Mouse (Mus musculus) cerebellum, adult 18-20 months (tissue): ENCODE measurements around the gene Rfx3.

ENCODE experiments used
- DNase-seq, 2 experiments: peaks; one replicate each; pipeline ENCODE4 v3.0.0; 2021

Gene Rfx3

DNA sequence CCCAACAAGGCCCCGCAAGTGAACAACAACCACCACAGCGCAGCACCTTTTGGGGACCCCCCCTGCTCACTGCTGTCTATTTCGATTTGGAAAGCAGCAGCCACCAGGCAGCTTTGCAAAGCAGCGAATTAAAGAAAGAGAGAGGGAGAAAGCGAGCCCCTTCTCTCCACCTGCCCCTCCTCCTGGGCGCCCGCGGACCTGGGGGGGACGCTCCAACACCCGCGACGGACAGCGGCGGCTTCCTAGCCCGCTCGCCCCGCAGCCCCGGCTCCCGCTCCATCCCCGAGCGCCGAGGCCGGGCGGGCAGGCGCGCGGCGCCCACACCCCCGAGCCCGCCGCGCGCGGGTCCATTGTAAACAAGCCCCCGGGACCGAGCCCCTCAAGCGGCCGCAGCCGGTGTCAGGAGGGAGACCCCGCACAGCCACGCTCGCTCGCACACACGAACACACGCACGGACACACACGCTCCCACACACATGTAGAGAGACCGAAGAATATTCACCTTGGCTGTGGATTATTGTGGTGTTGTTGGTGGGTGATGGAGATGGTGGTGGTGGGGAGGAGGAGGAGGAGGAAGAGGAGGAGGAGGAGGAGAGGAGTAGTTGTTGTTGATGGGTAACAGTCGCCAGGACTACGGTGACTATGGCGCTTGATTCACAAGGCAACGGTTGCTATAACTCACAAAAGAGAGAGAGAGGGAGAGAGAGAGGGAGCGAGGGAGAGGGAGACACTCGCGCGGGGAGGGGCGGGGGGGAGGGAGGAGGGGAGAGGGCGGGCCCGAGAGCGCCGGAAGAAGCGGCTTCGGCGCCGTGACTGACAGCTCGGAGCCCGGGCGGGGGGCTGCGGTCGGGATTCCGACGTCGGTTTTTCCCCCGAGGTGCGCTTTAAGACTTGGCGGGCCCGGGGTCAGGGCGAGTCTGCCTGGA, at the start of gene Rfx3:
Gene Rfx3 (minus strand): TSS at position 696 of the 925 bp plus-strand sequence.
- peak; percentile 43 to 69 for DNase-seq

DNA sequence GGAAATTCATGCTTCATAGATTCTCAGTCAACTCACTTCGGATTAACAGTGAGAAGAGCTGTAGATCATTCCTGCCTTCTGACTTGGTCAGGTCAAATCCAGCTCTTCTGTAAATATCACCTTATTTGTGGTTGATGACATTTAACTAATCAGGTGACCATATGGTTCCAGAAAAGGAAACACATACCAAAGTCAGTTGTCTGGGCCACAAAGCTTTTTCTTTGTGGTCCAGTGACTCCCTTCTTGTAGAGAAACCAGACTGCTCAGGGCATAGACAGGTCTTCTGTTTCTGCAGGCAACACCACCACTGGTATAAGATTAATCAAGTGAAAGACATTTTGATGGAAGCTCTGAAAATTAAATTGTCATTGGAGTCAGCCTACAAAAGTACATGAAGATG, 41.1 kb upstream of the Rfx3 start:
- DNase-seq = no peak

DNA sequence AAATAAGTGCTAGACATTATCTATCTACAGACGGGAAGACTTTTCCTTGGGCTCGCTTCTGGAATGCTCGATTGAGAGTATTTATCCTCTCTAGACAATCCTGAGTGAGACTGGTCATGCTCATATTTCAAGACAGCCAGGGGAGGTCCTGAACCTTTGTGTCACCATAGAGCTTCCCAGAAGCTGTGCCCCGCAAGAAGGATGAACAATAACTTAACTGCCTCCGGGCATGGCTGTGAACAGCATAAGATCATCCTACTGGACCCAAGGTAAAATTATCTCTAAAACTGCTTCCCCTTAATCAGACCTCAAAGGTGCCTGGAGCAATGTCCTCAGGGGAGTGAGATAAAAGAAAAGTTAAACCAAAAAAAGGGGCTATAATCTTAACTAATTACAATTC, 40.6 kb upstream of the Rfx3 start:
- no peak for DNase-seq

DNA sequence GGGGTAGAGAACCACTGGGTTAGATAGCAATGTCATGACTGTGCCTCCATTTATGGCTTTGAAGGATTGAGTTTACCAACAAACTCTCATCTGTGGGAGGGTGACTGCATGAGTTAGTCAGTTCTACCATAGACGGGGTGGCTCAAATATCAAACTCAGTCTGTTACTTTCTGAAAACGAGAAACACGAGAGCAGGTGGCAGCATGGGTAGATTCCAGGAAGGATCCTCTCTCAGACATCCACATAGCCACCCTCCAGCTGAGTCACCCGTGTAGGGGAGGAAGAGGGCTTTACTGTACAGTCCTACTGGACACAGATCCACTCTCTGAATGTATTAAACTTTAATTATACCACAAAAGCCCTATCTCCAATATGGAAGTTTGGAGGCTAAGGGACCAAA, 38.3 kb upstream of the Rfx3 start:
- DNase-seq = no peak

DNA sequence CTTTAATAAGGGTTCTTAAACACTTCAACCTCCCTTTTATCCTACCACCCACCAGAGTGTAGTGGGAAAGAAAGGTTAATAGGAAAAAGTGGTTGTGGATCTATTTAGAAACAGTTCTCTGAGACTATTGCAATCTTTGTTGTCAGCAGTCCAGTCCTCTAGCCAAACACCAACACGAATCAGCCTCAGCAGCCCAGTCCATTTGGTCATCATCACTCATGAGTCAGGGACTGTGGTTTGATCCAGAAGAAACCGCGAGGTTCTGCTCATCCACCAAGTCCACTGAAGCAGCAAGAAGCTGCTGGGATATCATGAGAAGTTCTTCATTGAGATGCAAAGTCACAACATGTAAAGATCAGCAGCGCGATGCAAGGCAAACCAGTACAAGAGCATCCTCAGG, 35.8 kb upstream of the Rfx3 start:
- no peak for DNase-seq

GRCm38 (mm10) chr19:28044950-28045349, 34.0 kb upstream of the Rfx3 start:
- DNase-seq = no peak

DNA sequence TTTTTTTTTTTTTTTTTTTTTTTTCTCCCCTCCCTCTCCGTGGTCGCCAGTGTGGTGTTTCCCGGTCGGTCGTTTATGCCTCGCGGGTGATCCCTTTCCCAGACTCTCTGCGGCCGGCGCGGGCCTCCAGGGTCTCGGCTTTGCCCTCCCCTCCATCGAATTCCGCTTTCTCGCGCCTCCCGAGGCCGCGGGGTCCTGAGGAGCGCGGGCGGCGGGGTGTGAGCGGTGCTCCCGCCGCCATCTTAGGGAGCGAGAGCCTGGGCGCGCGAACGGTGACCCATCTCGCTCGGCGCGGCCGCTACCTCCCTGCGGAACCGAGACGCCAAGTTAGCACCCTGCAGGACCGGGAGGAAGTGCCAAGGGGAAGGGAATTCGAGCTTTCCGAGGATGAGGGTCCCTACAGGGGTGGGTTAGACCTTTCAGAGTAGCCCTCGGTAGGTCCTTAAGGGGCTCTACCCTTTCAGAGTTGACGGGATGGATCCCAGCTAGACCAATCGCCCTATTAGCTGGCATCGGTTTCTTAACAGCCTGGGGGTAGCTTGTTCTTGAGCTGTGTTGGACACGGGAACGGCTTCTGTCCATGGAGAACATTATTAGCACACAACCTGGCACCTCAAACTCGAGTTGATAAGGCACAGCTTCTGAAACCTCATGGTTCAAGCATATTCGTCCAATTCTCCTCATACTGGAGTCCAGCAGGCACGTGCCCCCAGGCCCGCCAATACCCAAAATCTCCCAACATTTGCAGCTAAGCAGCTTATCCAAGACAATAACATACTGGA, 943 bp upstream of the Rfx3 start:
- DNase-seq = peak; percentile 71 to 85

DNA sequence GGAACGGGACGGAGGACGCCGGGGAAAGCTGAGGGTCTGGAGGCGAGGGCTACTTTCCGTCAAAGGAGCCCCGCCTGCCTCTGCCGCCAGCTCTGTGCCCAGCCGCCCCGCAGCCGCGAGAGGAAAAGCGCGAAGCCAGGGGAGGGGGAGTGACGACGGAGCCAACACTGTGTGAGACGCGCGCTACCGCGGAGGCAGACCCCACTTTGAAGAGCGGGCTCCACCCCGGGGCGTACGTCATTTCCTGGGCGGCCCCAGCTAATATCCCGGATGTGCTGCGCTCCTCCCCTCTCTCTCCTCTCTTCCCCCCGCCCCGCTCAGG, 391 bp upstream of the Rfx3 start:
- DNase-seq = peak; percentile 93 to 94

DNA sequence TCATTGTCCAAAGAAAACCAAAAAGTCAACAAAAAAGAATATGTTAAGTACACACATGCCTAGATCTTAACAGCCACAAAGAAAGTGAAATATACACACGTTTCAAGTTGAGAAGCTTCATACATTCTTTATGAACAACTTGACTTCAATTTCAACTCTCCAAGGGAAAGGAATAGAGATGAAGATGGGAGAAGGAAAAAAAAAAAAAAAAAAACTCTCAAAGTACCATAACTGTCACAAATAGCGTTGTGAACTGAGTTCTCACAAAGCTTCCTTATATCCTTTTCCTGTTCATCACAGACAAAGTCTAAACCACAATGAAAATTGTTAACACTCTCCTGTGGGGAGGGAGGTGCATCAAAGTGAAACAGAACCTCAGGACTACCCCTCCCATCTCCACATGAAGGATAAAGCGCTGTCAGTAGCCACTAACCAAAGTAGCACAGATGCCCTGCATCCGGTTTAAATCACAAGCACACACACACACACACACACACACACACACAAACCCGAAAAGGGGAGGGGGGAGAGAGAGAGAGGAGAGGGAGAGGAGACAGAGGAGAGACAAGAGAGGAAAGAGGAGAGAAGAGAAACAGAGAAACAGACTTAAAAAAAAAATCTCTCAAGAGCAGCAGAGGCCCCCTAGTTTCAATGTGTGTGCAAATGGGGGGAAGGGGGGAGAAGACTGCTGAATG, 1.2 kb downstream of the Rfx3 start:
- DNase-seq = peak; percentile 32 to 35

GRCm38 (mm10) chr19:28004190-28004589, 6.8 kb downstream of the Rfx3 start:
- DNase-seq = no peak

GRCm38 (mm10) chr19:28003474-28003873, 7.5 kb downstream of the Rfx3 start:
- peak in 1 of 2 experiments; percentile 35 for DNase-seq

- no peak for DNase-seq
Measured at GRCm38 (mm10) chr19:28002708-28003107, 8.3 kb downstream of the Rfx3 start.

GRCm38 (mm10) chr19:27992800-27993199, 18.2 kb downstream of the Rfx3 start:
- peak in 1 of 2 experiments; percentile 13 for DNase-seq

DNA sequence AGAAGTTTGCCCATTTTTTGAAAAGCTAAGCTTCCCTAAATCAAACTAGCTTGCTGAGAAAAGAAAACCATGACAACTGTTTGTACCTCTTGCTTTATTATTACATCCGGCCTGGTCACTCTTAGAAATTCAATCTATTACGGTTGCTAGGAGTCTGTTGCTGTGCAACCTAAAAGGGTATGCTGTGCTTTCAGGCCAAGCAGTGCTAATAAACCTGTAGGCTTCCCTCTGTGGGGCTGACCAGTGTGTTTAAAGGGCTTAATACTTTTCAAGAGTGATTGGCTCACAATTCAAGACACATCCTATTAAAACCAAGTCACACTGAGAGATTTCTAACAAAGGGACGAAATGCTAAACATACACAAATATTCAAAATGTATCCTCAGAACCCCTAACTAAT, 22.2 kb downstream of the Rfx3 start:
- DNase-seq = no peak

GRCm38 (mm10) chr19:27967590-27967989, 43.4 kb downstream of the Rfx3 start:
- DNase-seq = no peak

DNA sequence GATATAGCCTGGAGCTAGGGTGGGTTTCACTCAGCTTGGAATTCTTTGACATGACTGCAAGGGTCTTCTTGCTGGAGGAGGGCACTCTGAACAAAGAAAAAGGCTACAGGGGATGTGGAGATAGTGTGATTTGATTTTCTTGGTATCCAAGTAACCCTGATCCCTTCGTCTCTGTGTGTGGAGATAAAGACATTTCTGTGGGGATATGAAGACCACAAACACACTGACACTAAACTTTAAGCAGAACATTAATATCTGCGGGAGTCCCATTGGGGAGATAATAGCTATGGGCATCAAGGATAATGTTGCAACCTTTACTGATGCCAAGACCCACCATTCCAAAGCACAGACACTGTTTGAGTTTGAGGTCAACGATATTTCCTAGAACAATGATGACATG, 49.7 kb downstream of the Rfx3 start:
- no peak for DNase-seq

DNA sequence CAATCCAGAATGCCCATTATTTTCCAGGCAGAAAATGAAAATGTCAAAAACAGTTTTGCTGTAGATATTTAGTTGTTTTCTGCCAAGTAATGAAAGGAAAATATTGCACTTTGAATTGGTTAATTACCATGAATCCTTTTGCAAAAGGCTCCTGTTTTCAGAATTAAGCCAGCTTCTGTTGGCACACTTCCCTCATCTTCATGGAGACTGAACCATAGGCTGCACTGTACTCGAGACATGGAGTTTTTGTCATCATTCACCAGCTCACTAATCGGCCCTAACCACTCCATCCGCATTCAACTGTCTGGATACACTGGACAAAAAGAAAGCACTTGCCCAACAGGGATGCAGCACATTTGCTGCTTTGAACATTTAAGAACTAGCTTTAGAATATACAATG, 75.5 kb downstream of the Rfx3 start:
- no peak for DNase-seq

DNA sequence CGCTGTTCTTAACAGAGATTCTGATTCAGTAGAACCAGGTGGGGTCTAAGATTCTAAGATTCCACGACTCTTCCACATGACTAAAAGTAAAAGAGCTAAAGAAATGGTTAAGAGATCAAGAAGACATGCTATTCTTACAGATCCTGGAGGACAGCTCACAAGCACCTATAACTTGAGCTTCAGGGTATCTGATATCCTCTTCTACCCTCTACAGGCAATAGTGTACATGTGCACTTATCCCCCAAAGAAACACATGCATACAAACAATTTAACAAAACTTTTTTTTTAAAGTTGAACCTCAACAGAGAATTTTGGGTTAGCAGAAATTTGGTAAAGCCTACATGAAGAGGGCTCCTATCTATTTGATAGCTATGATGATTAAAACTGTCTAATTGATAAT, 79.8 kb downstream of the Rfx3 start:
- no peak for DNase-seq

DNA sequence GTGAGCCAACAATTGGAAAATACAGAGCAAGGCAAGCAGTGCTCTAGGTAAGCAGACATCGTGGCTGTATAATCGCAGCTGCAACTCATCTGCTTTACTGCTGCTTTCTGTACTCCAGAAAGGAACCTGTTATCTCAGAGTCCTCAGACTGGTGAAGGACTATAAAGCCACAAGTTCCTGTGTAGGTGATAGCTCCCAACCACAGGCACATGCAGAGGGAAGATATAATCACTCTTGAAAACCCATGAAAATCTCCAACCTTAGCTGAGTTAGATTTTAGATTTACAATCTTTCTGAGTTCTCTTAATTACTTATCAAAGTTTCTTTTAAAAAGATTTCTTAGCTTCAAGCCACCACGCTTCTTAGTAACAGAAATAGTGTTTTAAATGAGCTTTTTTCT, 84.6 kb downstream of the Rfx3 start:
- no peak for DNase-seq

DNA sequence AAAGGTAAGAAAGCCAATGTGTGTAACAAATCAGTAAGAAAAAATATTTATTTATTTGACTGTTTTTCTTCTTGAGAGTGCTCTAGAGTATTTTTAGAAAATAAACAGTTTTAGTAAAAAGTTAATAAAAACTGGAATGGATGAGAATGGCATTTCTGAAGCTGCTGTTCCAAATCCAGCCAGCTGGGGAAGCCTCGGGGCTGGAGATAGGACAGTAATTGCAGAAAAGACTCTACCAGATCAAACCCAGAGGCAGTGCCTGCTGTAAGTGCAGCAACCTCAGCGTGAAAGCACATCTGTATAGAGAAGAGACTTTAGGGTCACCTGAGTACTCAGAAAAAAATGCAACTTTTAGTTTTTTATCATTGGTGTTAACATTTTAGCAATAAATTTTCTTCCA, 91.9 kb downstream of the Rfx3 start:
- DNase-seq = no peak

DNA sequence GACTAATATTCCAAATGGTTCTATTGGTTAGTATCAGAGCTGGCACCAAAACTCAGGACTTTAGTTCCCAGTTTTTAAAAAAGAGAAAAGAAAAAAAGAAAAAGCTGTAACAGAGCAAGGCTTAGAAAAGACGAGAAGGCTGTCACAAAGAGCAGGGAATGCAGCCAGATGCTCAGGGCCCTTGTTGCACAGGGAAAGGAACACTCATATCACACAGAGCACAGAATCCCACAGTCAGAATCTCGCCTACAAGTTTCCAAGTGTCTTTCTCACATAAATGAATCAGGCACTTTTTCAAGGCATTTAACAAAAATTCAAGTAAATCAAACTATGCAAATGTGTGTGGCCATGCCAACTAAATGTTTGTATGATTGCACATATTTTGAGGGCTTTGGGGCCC, 94.5 kb downstream of the Rfx3 start:
- no peak for DNase-seq

DNA sequence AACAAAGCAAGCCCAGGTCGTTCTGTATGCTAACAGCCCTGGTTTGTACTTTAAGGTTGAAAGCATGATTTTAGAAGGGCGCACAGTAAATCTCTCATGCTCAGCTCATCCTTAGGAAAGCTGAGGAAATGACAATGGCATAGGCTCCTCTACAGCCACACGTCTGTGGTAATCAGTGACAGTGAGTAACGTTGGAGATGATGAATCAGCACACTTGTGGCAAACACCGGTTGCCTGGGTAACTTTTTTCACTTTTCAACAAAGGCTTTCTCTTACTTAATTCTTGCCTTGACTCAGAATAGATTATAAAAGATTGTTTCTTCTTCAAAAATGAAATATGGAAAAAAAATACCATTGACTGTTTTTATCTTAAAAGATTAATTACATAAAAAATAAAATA, 104.0 kb downstream of the Rfx3 start:
- no peak for DNase-seq

- no peak for DNase-seq
Measured at GRCm38 (mm10) chr19:27905976-27906375, 105.0 kb downstream of the Rfx3 start.

GRCm38 (mm10) chr19:27905172-27905571, 105.8 kb downstream of the Rfx3 start:
- DNase-seq = no peak
